Mouse (Mus musculus): Measurements from ENCODE around the gene Map7.

Map7 gene

GRCm38 (mm10) chr10:20235656-20236055 is 87.4 kb downstream of the Map7 start:
- no peak for DNase-seq

GRCm38 (mm10) chr10:20236241-20236640 is 88.0 kb downstream of the Map7 start:
- DNase-seq = no peak

GRCm38 (mm10) chr10:20238281-20238680 is 90.0 kb downstream of the Map7 start:
- DNase-seq = no peak

GRCm38 (mm10) chr10:20240858-20241257 is 92.6 kb downstream of the Map7 start:
- DNase-seq = no peak

GRCm38 (mm10) chr10:20243321-20243720 is 95.0 kb downstream of the Map7 start:
- no peak for DNase-seq

- DNase-seq = no peak
Measured at GRCm38 (mm10) chr10:20245082-20245481, 96.8 kb downstream of the Map7 start.

- DNase-seq = no peak
Measured at GRCm38 (mm10) chr10:20249091-20249490, 100.8 kb downstream of the Map7 start.

GRCm38 (mm10) chr10:20255579-20255978 is 107.3 kb downstream of the Map7 start:
- no peak for DNase-seq

GRCm38 (mm10) chr10:20257054-20257643 is 108.9 kb downstream of the Map7 start:
- peak in 1 of 2 experiments; percentile 21 for DNase-seq

GRCm38 (mm10) chr10:20257721-20258720 is 109.8 kb downstream of the Map7 start:
- peak; percentile 29 to 57 for DNase-seq

GRCm38 (mm10) chr10:20259476-20259875 is 111.2 kb downstream of the Map7 start:
- DNase-seq = no peak

- no peak for DNase-seq
Measured at GRCm38 (mm10) chr10:20262896-20263295, 114.6 kb downstream of the Map7 start.

- no peak for DNase-seq
Measured at GRCm38 (mm10) chr10:20264479-20264878, 116.2 kb downstream of the Map7 start.

GRCm38 (mm10) chr10:20267032-20267431 is 118.8 kb downstream of the Map7 start:
- peak in 1 of 2 experiments; percentile 35 for DNase-seq

GRCm38 (mm10) chr10:20268945-20269344 is 120.7 kb downstream of the Map7 start:
- DNase-seq = no peak

- DNase-seq = no peak
Measured at GRCm38 (mm10) chr10:20272380-20272779, 124.1 kb downstream of the Map7 start.

GRCm38 (mm10) chr10:20273278-20273677 is 125.0 kb downstream of the Map7 start:
- no peak for DNase-seq

- DNase-seq = no peak
Measured at GRCm38 (mm10) chr10:20274022-20274421, 125.8 kb downstream of the Map7 start.

- DNase-seq = no peak
Measured at GRCm38 (mm10) chr10:20281456-20281855, 133.2 kb downstream of the Map7 start.

GRCm38 (mm10) chr10:20285289-20285975 is 137.2 kb downstream of the Map7 start:
- DNase-seq = no peak

- no peak for DNase-seq
Measured at GRCm38 (mm10) chr10:20285994-20286836, 137.9 kb downstream of the Map7 start.

- no peak for DNase-seq
Measured at GRCm38 (mm10) chr10:20287369-20287768, 139.1 kb downstream of the Map7 start.

Measured in thymus, adult 18-20 months (tissue).